Mouse (Mus musculus): ENCODE data around the gene Klk7. TPM values are rescaled to one million over a fixed set of nuclear protein-coding genes. Genes with fewer than 3 reads are reported as not detected.

The Klk7 gene
- polyA plus RNA-seq (2016; fragmentation: Nextera tagmentation; extraction: Ambion mirVana): not detected in 2 replicates

- no peak for ATAC-seq
- Histone ChIP-seq H3K27me3 (replicated peaks) (no peaks in the 10 kb centered on the region), H3K4me3 (no peak within 1 kb of the TSS), H3K9ac (no peak within 1 kb of the TSS), H3K4me2 (no peak within 1 kb of the TSS), H3K4me1 (no peaks in the 10 kb centered on the region), H3K9me3 (replicated peaks) (no peaks in the 10 kb centered on the region), H3K27ac (no peak within 1 kb of the TSS), H3K36me3 (no peaks in the 10 kb centered on the region)
- 45% methylated on average over 5 of the region's 5 CpGs for WGBS (ENCODE audit: insufficient replicate concordance)
These were observed at the start of gene Klk7 for GRCm38 (mm10) chr7:43810994-43811393. Gene Klk7 (plus strand): TSS chr7:43811294.

- no peaks in the 10 kb centered on the region for H3K36me3 ChIP-seq
- no peaks in the 10 kb centered on the region for H3K4me1 ChIP-seq
- H3K9ac ChIP-seq: no peak overlapping the region
- H3K27ac ChIP-seq: no peak overlapping the region
- H3K27me3 ChIP-seq (replicated peaks): no peaks in the 10 kb centered on the region
- ATAC-seq: no peak
- H3K9me3 ChIP-seq (replicated peaks): no peaks in the 10 kb centered on the region
- H3K4me2 ChIP-seq: no peak overlapping the region
- H3K4me3 ChIP-seq: no peak overlapping the region
- WGBS (ENCODE audit: insufficient replicate concordance): 40% methylated on average over 8 of the region's 8 CpGs
These were observed 44.6 kb upstream of the Klk7 start for GRCm38 (mm10) chr7:43766484-43766883.

GRCm38 (mm10) chr7:43768597-43768996 lies 42.5 kb upstream of the Klk7 start, which contains the start of gene Klk12:
Gene Klk12 (plus strand): TSS chr7:43768897.
- 66% methylated on average over 4 of the region's 4 CpGs for WGBS (ENCODE audit: insufficient replicate concordance)
- Histone ChIP-seq H3K4me1 (no peaks in the 10 kb centered on the region), H3K27me3 (replicated peaks) (no peaks in the 10 kb centered on the region), H3K9ac (no peak within 1 kb of the TSS), H3K4me2 (no peak within 1 kb of the TSS), H3K4me3 (no peak within 1 kb of the TSS), H3K27ac (no peak within 1 kb of the TSS), H3K36me3 (no peaks in the 10 kb centered on the region), H3K9me3 (replicated peaks) (no peaks in the 10 kb centered on the region)
- no peak for ATAC-seq

DNA sequence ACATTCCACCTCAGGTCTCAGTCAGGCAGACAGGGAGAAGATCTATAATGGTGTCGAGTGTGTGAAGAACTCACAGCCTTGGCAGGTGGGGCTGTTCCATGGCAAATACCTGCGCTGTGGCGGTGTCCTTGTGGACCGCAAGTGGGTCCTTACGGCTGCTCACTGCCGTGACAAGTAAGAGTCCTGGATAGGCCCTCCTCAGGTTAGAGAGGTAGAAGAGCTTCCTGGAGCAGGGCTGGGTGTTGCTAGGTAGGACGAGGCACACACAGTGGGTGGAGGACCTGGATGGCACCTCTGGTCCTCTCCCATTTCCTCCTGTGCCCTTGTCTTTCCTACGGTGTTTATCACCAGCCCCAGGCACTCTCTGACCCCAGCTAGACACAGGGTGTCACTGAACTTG lies 41.5 kb upstream of the Klk7 start:
- Histone ChIP-seq H3K4me2 (no peak overlapping the region), H3K36me3 (no peaks in the 10 kb centered on the region), H3K4me3 (no peak overlapping the region), H3K27me3 (replicated peaks) (no peaks in the 10 kb centered on the region), H3K9me3 (replicated peaks) (no peaks in the 10 kb centered on the region), H3K27ac (no peak overlapping the region), H3K4me1 (no peaks in the 10 kb centered on the region), H3K9ac (no peak overlapping the region)
- 80% methylated on average over 8 of the region's 8 CpGs for WGBS (ENCODE audit: insufficient replicate concordance)
- ATAC-seq: no peak

GRCm38 (mm10) chr7:43770701-43771100 lies 40.4 kb upstream of the Klk7 start:
- Histone ChIP-seq H3K4me1 (no peaks in the 10 kb centered on the region), H3K9me3 (replicated peaks) (no peaks in the 10 kb centered on the region), H3K27me3 (replicated peaks) (no peaks in the 10 kb centered on the region), H3K27ac (no peak overlapping the region), H3K36me3 (no peaks in the 10 kb centered on the region), H3K4me3 (no peak overlapping the region), H3K9ac (no peak overlapping the region), H3K4me2 (no peak overlapping the region)
- 77% methylated on average over 10 of the region's 10 CpGs for WGBS (ENCODE audit: insufficient replicate concordance)
- ATAC-seq: no peak; the same call in 1 of the 2 replicates

- ATAC-seq: no peak
- Histone ChIP-seq H3K9ac (no peak overlapping the region), H3K9me3 (replicated peaks) (no peaks in the 10 kb centered on the region), H3K27ac (no peak overlapping the region), H3K36me3 (no peaks in the 10 kb centered on the region), H3K4me1 (no peaks in the 10 kb centered on the region), H3K4me3 (no peak overlapping the region), H3K27me3 (replicated peaks) (no peaks in the 10 kb centered on the region), H3K4me2 (no peak overlapping the region)
- 79% methylated on average over 6 of the region's 6 CpGs for WGBS (ENCODE audit: insufficient replicate concordance)
These were observed 39.2 kb upstream of the Klk7 start for GRCm38 (mm10) chr7:43771916-43772315.

GRCm38 (mm10) chr7:43772901-43773300 lies 38.2 kb upstream of the Klk7 start:
- no peak for ATAC-seq
- 66% methylated on average over 3 of the region's 3 CpGs for WGBS (ENCODE audit: insufficient replicate concordance)
- H3K9ac ChIP-seq: no peak overlapping the region

GRCm38 (mm10) chr7:43774364-43774763 lies 36.7 kb upstream of the Klk7 start, which contains the start of gene Klk11:
Gene Klk11 (plus strand): TSS chr7:43774604.
- H3K27me3 ChIP-seq (replicated peaks): no peaks in the 10 kb centered on the region
- no peak for ATAC-seq
- H3K4me2 ChIP-seq: no peak within 1 kb of the TSS
- no peak within 1 kb of the TSS for H3K9ac ChIP-seq
- no peaks in the 10 kb centered on the region for H3K36me3 ChIP-seq
- WGBS (ENCODE audit: insufficient replicate concordance): 79% methylated on average over 5 of the region's 5 CpGs
- no peaks in the 10 kb centered on the region for H3K4me1 ChIP-seq
- no peaks in the 10 kb centered on the region for H3K9me3 ChIP-seq (replicated peaks)
- no peak within 1 kb of the TSS for H3K4me3 ChIP-seq
- no peak within 1 kb of the TSS for H3K27ac ChIP-seq

More at GRCm38 (mm10) chr7:43772901-43773300, 38.2 kb upstream of the Klk7 start:
- no peaks in the 10 kb centered on the region for H3K27me3 ChIP-seq (replicated peaks)
- no peaks in the 10 kb centered on the region for H3K9me3 ChIP-seq (replicated peaks)
- no peak overlapping the region for H3K4me2 ChIP-seq
- H3K36me3 ChIP-seq: no peaks in the 10 kb centered on the region
- H3K4me3 ChIP-seq: no peak overlapping the region
- no peak overlapping the region for H3K27ac ChIP-seq
- no peaks in the 10 kb centered on the region for H3K4me1 ChIP-seq

GRCm38 (mm10) chr7:43774802-43775201 lies 36.3 kb upstream of the Klk7 start:
- Histone ChIP-seq H3K36me3 (no peaks in the 10 kb centered on the region), H3K27me3 (replicated peaks) (no peaks in the 10 kb centered on the region), H3K4me1 (no peaks in the 10 kb centered on the region), H3K4me3 (no peak overlapping the region), H3K4me2 (no peak overlapping the region), H3K9ac (no peak overlapping the region), H3K27ac (no peak overlapping the region), H3K9me3 (replicated peaks) (no peaks in the 10 kb centered on the region)
- 63% methylated on average over 5 of the region's 6 CpGs for WGBS (ENCODE audit: insufficient replicate concordance)
- no peak for ATAC-seq

DNA sequence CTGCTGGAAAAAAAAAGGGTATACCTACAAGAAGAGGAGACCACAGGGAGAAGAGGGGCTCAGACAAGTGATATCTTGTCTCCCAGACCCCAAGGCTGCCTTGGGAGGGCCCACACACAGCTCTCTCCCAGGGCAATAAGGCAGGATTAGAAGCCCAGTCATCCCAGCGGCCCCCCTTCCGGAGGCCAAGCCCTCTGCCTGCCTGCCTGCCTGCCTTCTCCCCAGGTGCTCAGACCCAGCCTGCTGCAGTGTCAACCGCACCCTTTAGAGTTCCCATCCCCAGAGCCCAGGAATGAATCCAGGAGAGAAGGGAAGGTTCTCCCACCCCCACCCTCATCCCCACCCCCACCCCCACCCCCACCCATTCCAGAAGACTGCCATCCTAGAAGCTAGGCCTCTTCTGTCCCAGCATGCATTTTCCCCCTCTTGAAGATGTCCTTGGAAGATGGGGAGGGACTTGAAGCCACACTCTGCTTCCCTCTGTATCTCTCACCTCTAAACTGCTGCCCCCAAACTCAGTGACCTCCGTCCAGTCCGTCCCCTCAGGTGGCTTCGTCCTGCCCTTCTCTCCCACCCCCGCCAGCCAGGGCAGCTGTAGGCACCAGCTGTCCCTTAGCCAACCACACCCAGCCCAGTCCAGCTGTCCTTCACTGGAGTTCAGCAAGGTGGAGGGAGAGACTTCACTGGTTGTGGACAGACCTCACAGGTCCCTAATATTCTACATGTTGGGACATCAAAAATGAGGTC lies 35.6 kb upstream of the Klk7 start:
- Histone ChIP-seq H3K36me3 (no peaks in the 10 kb centered on the region), H3K27ac (no peak overlapping the region), H3K27me3 (replicated peaks) (no peaks in the 10 kb centered on the region), H3K9me3 (replicated peaks) (no peaks in the 10 kb centered on the region), H3K4me2 (no peak overlapping the region), H3K9ac (no peak overlapping the region), H3K4me3 (no peak overlapping the region), H3K4me1 (no peaks in the 10 kb centered on the region)
- no peak for ATAC-seq
- 57% methylated on average over 7 of the region's 7 CpGs for WGBS (ENCODE audit: insufficient replicate concordance)

DNA sequence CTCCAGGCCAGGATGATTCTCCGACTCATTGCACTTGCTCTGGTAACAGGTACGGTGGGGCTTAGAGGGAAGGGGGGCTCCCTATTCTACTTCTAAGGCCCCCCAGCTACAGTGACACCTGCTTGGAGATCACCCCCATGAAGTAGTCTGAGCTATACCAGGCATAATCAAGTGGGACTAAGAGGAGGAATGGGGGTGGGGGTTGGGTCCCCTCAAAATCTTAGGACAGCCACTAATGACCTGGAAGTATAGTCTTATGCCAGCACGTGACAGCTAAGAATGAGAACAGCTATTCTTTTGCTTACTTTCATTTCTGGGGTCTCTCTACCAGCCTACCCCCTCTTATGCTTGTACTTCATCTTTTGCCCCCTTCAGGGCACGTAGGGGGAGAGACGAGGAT lies 34.6 kb upstream of the Klk7 start:
- WGBS (ENCODE audit: insufficient replicate concordance): 78% methylated on average over 5 of the region's 5 CpGs
- no peak overlapping the region for H3K4me2 ChIP-seq
- H3K27ac ChIP-seq: no peak overlapping the region

DNA sequence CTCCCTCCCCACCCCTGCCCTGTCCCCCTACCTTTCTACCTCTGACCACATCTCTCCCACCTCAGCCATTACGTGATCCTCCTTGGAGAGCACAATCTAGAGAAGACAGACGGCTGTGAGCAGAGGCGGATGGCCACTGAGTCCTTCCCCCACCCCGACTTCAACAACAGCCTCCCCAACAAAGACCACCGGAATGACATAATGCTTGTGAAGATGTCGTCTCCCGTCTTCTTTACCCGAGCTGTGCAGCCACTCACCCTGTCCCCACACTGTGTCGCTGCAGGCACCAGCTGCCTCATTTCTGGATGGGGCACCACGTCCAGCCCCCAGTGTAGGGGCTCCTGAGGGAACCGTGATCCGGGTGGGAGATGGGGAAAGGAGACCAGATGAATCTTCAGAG lies 33.7 kb upstream of the Klk7 start:
- no peak overlapping the region for H3K27ac ChIP-seq
- H3K4me2 ChIP-seq: no peak overlapping the region
- H3K36me3 ChIP-seq: no peaks in the 10 kb centered on the region
- H3K4me1 ChIP-seq: no peaks in the 10 kb centered on the region
- no peak for ATAC-seq
- H3K9ac ChIP-seq: no peak overlapping the region
- no peak overlapping the region for H3K4me3 ChIP-seq
- H3K27me3 ChIP-seq (replicated peaks): 0 out of 2 replicates have a peak, but pooled peaks cover under 1% of the 10 kb centered on the region
- no peaks in the 10 kb centered on the region for H3K9me3 ChIP-seq (replicated peaks)
- 74% methylated on average over 12 of the region's 12 CpGs for WGBS (ENCODE audit: insufficient replicate concordance)

More for the DNA sequence above, 34.6 kb upstream of the Klk7 start:
- Histone ChIP-seq H3K9ac (no peak overlapping the region), H3K36me3 (no peaks in the 10 kb centered on the region), H3K4me3 (no peak overlapping the region), H3K27me3 (replicated peaks) (no peaks in the 10 kb centered on the region), H3K9me3 (replicated peaks) (no peaks in the 10 kb centered on the region), H3K4me1 (no peaks in the 10 kb centered on the region)
- ATAC-seq: no peak
